Mouse (Mus musculus) erythroblast, embryonic 14.5 days (primary cell): ENCODE measurements around the gene Zfp184.

Source experiments
- GATA1 ChIP-seq: IDR thresholded peaks from 2 replicates; pipeline ENCODE4 v1.6.1; 2012; ENCODE audit warnings: low read length, inconsistent platforms, mixed read lengths
- TAL1 ChIP-seq: IDR thresholded peaks from 3 replicates; pipeline ENCODE4 v1.6.1; 2012; ENCODE audit warnings: low read length, inconsistent platforms, mixed read lengths

GRCm38 (mm10) chr13:21974726-21975473 is 30.0 kb downstream of the Zfp184 start:
- TF ChIP-seq GATA1 = no peak
- TF ChIP-seq TAL1 = no peak
